Mouse (Mus musculus) monocyte, adult 2 months (primary cell): Measurements from ENCODE around the gene Rffl.
"Not testable (repeated sequence)": the region's sequence is repeated elsewhere in the genome, so short reads cannot be mapped to it uniquely, and the experiment has no call there.

Source experiments
- DNase-seq, 2 experiments: peaks; one replicate each; pipeline ENCODE4 v3.0.0; 2022; ENCODE audit warnings: low spot score in 2 of 2, low read depth in 1 of 2

The Rffl gene

DNA sequence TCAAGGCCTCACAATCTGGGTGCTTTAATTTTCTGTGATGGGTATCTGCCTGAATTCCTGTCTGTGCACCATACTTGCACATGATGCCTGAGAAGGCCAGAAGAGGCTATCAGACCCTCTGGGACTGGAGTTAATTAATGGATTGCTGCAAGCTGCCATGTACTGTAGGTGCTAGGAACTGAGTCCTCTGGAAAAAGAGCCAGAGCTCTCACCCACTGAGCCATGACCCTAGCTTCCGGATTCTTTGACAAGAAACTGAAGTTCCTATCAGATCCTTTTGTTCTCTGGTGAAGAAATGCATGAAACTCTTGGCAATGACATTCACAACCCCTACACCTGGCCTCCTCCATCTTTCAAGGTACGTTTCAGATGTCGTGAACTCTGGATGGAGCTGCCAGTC, 24.1 kb downstream of the Rffl start:
- no peak for DNase-seq

- DNase-seq = no peak
Measured at GRCm38 (mm10) chr11:82846079-82846436, 25.0 kb downstream of the Rffl start.

DNA sequence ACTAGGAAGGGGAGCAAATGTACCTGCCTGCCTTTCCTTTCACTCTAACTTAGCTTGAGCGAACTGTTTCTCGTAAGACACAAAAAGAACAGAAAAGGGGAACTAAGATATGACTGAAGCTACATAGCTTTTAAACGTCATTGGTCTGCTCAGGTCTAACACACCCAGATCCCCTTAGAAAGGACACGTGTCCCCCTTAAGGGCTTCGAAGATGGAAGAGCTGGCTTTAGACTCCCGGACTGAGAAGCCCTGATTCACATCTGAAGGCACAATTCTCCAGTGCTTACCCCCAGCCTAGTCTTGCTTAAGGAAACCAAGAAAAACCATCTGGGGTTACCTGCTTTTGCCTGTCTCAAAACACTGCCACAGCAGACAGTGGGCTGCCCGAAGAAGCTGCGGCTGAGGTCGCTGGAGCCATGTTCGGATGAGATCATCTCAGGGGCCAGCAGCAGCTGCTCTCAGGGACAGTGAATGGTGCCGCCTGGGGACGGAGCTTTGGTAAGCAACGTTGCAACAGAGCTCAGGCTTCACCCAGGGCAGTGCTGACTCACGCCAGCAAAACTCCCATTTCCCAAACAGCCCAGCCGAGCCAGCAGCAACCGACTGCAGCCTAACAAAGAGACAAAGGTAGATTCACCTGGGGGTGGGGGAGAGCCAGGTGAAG, 25.5 kb downstream of the Rffl start:
- DNase-seq = peak; percentile 59 to 60

GRCm38 (mm10) chr11:82844771-82845414, 26.1 kb downstream of the Rffl start:
- peak in 1 of 2 experiments; percentile 3 for DNase-seq

DNA sequence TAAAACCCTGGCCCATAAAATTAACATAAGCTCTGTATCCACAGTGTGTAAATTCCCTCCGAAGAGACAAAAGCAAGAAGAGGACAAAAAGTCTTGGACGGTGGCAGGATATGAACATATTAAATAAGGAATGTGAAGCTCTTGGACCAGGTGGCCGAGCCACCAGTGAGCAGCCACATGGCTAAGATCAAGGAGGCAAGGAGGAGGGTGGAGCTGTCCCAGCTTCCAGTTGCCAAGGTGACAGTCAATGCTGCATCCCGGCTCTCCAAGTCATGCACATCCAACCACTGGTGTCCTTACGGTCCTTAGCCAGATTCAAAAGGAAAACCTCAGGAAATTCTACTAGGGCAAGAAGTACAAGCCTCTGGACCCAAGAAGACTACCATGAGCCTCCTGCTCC, 32.5 kb downstream of the Rffl start:
- no peak for DNase-seq

- DNase-seq = no peak
Measured at GRCm38 (mm10) chr11:82837848-82838247, 33.2 kb downstream of the Rffl start.

DNA sequence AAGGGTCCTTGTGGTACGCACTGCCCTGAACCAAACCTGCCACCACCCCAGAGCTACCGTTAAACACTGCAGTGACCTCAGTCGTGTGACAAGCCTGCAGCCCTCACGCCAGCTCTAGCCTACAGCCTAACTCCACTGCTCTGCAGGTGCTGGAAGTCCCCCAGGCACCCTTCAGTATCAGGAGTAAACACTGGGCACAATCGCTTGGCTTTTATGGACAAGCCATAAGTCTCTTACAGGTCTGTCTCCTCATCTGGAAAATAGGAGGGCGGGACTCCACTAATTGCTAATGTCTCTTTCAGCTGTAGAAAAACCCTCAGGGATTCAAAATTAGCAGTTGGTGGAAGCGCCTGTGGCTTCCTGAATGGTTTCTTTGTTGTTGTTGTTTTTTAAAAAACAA, 33.8 kb downstream of the Rffl start:
- DNase-seq = no peak

DNA sequence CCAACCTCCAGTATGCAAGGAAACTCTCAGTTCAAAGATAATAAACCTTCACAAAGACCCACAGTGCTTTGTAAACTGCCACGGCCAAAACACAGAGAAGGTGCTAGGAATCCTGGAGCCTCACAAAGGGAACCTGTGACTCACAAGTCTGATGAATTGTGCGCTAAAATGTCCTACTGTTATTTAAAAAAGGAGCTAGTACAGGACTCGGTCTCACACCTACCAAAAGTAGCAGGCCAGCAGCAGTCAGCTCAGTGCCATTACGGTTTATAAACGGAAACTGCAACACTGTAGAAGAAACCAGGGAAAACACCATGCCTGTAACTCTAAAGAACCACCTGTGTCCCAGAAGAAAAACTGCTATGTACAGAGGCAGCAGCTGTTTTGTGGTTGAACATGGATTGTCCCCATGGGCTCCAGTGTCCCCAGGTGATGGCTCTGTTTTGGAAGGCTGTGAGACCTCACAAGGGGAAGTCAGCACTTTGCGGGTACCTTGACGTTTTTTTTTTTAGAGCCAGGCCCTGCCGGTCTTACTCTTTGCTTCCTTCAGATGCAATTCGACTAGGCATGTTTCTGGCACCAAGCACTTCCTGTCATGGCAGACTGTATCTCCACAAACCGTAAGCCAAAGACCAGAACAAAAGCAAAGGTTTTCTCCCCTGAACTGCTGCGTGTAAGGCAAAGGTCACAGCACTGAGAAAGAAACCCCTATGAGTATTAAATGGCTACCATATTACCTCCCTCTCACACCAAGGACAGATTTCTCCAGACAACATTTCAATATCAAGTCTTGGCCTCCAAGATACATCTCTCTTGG, 35.2 kb downstream of the Rffl start:
- DNase-seq = no peak

- DNase-seq = not testable (repeated sequence)
Measured at GRCm38 (mm10) chr11:82834359-82834758, 36.7 kb downstream of the Rffl start.

DNA sequence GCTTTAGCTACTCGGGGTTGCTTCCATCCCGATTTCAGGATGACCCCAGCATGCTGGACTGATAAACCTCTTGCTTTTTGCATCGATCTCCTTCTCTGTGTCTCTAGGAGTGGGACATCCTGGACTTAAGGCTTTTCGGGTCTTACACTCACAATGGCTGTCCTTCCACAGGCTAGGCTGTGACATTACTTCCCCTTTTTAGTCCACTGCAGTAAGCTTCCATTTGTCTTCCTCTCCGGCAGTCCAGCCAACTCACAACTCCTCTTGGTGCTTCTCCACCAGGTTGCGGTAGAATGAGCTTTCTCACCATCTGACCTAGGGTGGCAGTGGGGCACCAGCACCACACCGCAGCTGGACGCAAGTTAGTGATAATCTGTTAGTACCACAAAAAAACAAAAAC, 37.1 kb downstream of the Rffl start:
- peak in 1 of 2 experiments; percentile 2 for DNase-seq

DNA sequence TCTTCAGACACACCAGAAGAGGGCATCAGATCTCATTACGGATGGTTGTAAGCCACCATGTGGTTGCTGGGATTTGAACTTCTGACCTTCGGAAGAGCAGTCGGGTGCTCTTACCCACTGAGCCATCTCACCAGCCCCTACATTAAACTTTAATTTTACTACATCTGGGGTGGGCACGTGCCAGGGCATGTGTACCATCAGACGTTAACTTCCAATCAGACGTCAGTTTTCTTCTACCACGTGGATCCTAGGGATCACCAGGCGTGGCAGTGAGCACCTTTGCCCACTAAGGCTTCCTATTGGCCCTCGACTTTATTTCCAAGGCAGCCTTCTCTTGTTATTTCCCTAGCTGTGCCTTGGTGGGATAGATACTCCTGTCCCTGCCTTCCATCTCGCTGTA, 38.6 kb downstream of the Rffl start:
- not testable (repeated sequence) for DNase-seq

- DNase-seq = no peak
Measured at GRCm38 (mm10) chr11:82831008-82831893, 39.8 kb downstream of the Rffl start.

GRCm38 (mm10) chr11:82826818-82827217, 44.2 kb downstream of the Rffl start:
- DNase-seq = no peak

GRCm38 (mm10) chr11:82820788-82821456, 50.1 kb downstream of the Rffl start:
- no peak for DNase-seq

DNA sequence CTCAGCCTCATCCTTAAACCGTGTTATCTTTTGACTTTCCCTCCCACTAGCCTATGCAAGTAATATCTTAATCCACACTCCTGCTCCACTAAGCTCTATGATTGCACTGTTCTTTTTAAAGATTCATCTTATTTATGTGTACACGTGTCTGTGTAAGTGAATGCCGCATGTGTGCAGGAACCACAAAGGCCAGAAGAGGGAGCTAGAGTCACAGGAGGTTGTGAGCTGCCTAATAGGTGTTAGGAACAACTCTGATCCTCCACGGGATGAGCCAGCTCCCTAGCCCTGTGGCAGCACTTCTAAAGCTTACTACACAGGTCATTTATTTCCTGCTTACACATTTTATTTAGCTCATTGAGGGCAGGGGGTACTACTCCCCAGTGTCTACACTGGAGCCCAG, 51.7 kb downstream of the Rffl start:
- DNase-seq = peak; percentile 24 to 52

DNA sequence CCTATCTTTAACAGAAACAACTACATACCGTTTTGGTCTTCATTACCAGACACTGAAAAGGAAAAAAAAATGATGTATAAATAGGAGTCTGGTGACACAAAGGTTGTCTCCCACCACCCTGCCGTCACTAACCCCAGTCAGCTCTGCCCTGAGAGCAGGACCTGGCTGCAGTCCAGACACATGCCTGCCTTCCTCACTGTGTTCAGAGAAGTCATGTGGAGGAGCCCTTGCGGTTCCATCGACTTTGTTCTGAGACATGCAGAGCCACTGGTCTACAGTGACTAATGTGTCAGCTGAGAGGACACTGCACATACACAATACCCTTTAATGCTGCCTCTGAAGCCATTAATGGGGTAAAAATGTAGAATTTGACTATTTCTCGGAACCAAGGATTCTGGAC, 62.5 kb downstream of the Rffl start:
- DNase-seq = no peak

- DNase-seq = no peak
Measured at GRCm38 (mm10) chr11:82807370-82807769, 63.6 kb downstream of the Rffl start.

DNA sequence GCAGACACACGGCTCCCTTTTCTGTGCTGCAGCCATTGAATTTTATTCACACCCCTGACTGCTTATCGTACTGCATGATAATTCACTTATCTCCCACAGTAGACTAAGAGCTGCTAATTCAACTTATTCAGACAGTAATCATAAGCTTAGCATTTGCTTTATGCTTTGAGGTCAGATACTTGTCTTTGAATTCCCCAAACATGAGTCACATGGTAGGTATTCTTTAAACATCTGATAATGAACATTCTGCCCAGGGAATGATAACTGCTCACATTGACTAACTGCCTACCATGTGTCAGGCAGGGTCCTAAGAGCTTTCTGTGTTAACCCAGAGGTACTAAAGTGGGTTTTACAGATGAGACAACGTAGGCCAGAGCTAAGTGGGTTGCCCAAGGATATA, 64.4 kb downstream of the Rffl start:
- DNase-seq = no peak

GRCm38 (mm10) chr11:82783453-82783852, 87.6 kb downstream of the Rffl start:
- DNase-seq = no peak

- DNase-seq = no peak
Measured at GRCm38 (mm10) chr11:82782197-82782596, 88.8 kb downstream of the Rffl start.
